Mouse (Mus musculus) myocyte (in vitro differentiated cells): ENCODE data around the gene Adk. TPM values are rescaled to one million over a fixed set of nuclear protein-coding genes. Genes with fewer than 3 reads are reported as not detected.

ENCODE experiments used
- H3K27me3 ChIP-seq: one replicate; pipeline ENCODE4 v1.6.1; 2011; ENCODE audit not compliant: control insufficient read depth, insufficient read depth, insufficient read length
- H3K36me3 ChIP-seq: one replicate; pipeline ENCODE4 v1.6.1; 2011; ENCODE audit not compliant: control insufficient read depth, insufficient read depth
- H3K4me2 ChIP-seq: one replicate; pipeline ENCODE4 v1.6.1; 2011; ENCODE audit warnings: low read depth, control low read depth
- H3K4me3 ChIP-seq: one replicate; pipeline ENCODE4 v1.5.1; 2011; ENCODE audit warnings: mild to moderate bottlenecking, control low read depth, moderate library complexity
- H3K79me2 ChIP-seq: one replicate; pipeline ENCODE4 v1.6.1; 2011; ENCODE audit not compliant: control insufficient read depth, insufficient read depth
- H3ac ChIP-seq: one replicate; pipeline ENCODE4 v1.6.1; 2011; ENCODE audit not compliant: control insufficient read depth, insufficient read length
- CEBPB ChIP-seq: IDR thresholded peaks from 2 replicates; pipeline ENCODE4 v1.6.1; 2011; ENCODE audit warnings: mild to moderate bottlenecking, moderate library complexity; ENCODE audit not compliant: poor library complexity, insufficient read depth, severe bottlenecking
- E2F4 ChIP-seq: IDR thresholded peaks from one replicate; pipeline ENCODE4 v1.6.1; 2011; ENCODE audit warnings: mild to moderate bottlenecking, control low read depth, moderate library complexity; ENCODE audit not compliant: insufficient read depth
- MAX ChIP-seq: IDR thresholded peaks from one replicate; pipeline ENCODE4 v1.6.1; 2011; ENCODE audit warnings: low read depth, mild to moderate bottlenecking, control low read depth
- MYOD1 ChIP-seq, 3 experiments: IDR thresholded peaks; one replicate each; pipeline ENCODE4 v1.6.1; 2011; ENCODE audit warnings: control low read depth in 2 of 3, low read depth in 2 of 3, mild to moderate bottlenecking in 2 of 3, moderate library complexity in 1 of 3; ENCODE audit not compliant: insufficient read length in 2 of 3, control insufficient read depth in 1 of 3
- MYOG ChIP-seq, 3 experiments: IDR thresholded peaks; one replicate each; pipeline ENCODE4 v1.6.1; 2011; ENCODE audit warnings: control low read depth in 2 of 3, low read depth in 2 of 3, mild to moderate bottlenecking in 2 of 3; ENCODE audit not compliant: insufficient read length in 2 of 3, control insufficient read depth in 1 of 3, insufficient read depth in 1 of 3
- POLR2A ChIP-seq: IDR thresholded peaks from one replicate; pipeline ENCODE4 v1.6.1; 2011; ENCODE audit warnings: low read depth, mild to moderate bottlenecking, control low read depth, moderate library complexity; ENCODE audit not compliant: insufficient read length
- POLR2AphosphoS2 ChIP-seq: IDR thresholded peaks from one replicate; pipeline ENCODE4 v1.6.1; 2011; ENCODE audit warnings: low read depth, control low read depth; ENCODE audit not compliant: insufficient read length
- REST ChIP-seq: IDR thresholded peaks from one replicate; pipeline ENCODE4 v1.6.1; 2011; ENCODE audit warnings: mild to moderate bottlenecking, control low read depth, moderate library complexity; ENCODE audit not compliant: insufficient read depth, insufficient read length
- SRF ChIP-seq: IDR thresholded peaks from one replicate; pipeline ENCODE4 v1.6.1; 2011; ENCODE audit warnings: low read depth; ENCODE audit not compliant: control insufficient read depth, insufficient read length
- TCF12 ChIP-seq: IDR thresholded peaks from one replicate; pipeline ENCODE4 v1.6.1; 2011; ENCODE audit warnings: mild to moderate bottlenecking, control low read depth; ENCODE audit not compliant: poor library complexity, insufficient read depth, severe bottlenecking
- TCF3 ChIP-seq: IDR thresholded peaks from one replicate; pipeline ENCODE4 v1.6.1; 2011; ENCODE audit warnings: low read depth, control low read depth; ENCODE audit not compliant: insufficient read length
- USF1 ChIP-seq: IDR thresholded peaks from one replicate; pipeline ENCODE4 v1.6.1; 2011; ENCODE audit warnings: low read depth, mild to moderate bottlenecking, control low read depth, moderate library complexity
- polyA plus RNA-seq: library from polyadenylated mRNA; unstranded; fragments of >200 nt; fragmentation: generic; extraction: Trizol; gene quantifications from one replicate; pipeline ENCODE4 v1.2.1, GENCODE M21; 2012; ENCODE audit warnings: missing spikeins

Gene Adk
- polyA plus RNA-seq, 1 experiment: 37.2 TPM

DNA sequence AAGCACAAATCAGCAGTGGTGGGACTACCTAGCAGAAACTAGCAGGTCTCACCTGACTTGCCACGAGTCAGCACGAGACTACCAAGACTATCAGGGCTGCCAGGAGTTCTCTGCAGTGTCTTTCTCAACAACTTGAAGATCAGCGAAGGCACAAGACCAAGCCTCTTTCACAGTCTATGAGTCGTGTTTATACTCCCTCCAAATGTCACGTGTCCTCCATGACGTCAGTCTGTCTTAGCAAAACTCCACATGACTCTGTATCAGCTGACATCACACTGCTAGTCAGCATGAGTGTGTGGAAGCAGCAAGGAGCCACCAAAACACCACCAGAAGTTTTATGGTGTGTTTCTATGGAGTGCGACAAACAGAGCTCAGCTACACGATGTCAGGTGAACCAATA, 215.9 kb downstream of the Adk start:
- no peaks in the 10 kb centered on the region for H3K79me2 ChIP-seq
- no peak overlapping the region for H3K4me2 ChIP-seq
- no peak overlapping the region for H3ac ChIP-seq
- no peak overlapping the region for H3K4me3 ChIP-seq
- H3K36me3 ChIP-seq: no peaks in the 10 kb centered on the region
- no peaks in the 10 kb centered on the region for H3K27me3 ChIP-seq
- no peak for TF ChIP-seq MYOG (IDR thresholded peaks at IDR 0.05; ENCODE audit: control insufficient read depth in 1 of 3, insufficient read depth in 1 of 3, insufficient read length in 2 of 3, low read depth in 2 of 3)
- TF ChIP-seq USF1: peak; percentile 10

DNA sequence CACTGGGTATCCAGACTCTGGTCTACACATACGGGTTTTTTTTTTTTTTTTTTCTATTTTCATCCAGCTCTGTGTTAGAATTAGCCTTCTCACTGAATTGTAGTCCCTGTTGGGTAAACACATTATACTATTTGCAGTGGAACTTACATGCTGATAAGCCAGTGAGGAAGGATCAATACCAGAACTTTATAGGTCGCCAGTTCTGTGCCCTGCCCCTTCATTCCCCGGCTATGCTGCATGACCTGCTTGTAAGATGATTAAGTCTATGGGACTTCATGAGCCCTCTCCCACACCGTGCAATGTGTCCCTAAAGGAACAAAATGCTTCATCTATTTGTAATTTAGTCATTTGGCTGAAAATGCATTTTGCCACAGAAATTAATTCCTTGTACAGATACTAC, 219.1 kb downstream of the Adk start:
- Histone ChIP-seq H3ac (no peak overlapping the region), H3K27me3 (no peaks in the 10 kb centered on the region), H3K79me2 (no peaks in the 10 kb centered on the region), H3K36me3 (no peaks in the 10 kb centered on the region), H3K4me3 (no peak overlapping the region), H3K4me2 (no peak overlapping the region)
- TF ChIP-seq POLR2A (no peak), TCF3 (no peak), MYOG (IDR thresholded peaks at IDR 0.05; ENCODE audit: control insufficient read depth in 1 of 3, insufficient read depth in 1 of 3, insufficient read length in 2 of 3, low read depth in 2 of 3) (no peak), E2F4 (no peak), CEBPB (no peak), MAX (no peak), REST (no peak), SRF (no peak), TCF12 (no peak), POLR2AphosphoS2 (no peak), USF1 (no peak)

DNA sequence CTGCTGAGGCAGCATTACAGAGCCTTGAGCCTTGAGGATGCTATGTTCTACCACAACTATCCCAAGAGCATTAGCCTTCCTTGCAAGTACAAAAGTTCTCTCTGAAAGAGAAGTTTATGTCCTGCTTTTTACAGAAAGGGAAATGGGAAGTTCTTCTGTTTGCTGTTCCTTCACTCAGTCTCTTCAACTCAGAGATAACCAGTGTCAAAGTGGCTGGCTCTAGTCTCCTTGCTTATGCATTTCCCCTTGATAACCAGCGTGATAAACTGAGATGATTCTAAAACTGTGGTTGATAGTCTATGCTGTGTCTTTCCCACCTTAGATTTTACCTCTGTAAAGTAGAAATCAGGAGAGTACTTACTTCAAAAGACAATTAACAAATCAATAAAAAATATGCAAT, 223.4 kb downstream of the Adk start:
- TF ChIP-seq MAX (no peak), SRF (no peak), E2F4 (no peak), CEBPB (no peak), MYOD1 (IDR thresholded peaks at IDR 0.05; ENCODE audit: control insufficient read depth in 1 of 3, insufficient read length in 2 of 3, low read depth in 2 of 3) (no peak), POLR2AphosphoS2 (no peak)
- H3K36me3 ChIP-seq: no peaks in the 10 kb centered on the region

DNA sequence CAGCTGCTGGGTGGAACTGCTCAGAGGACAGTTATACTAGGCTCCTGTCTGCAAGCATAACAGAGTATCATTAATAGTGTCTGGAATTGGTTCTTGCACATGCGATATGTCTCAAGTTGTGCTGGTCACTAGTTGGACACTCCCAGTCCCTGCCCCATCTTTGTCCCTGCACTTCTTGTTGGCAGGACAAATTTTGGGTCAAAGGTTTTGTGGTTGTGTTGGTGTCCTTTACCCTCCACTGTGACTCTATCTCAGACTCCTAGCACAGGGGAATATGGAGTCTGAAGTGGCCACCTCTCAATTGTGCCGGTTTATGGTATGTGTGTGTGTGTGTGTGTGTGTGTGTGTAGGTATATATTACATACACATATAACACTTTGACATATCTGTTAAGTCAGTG, 225.9 kb downstream of the Adk start:
- no peak for TF ChIP-seq USF1
- no peak for TF ChIP-seq REST
- H3K27me3 ChIP-seq: no peaks in the 10 kb centered on the region
- no peak overlapping the region for H3ac ChIP-seq
- no peaks in the 10 kb centered on the region for H3K79me2 ChIP-seq
- no peaks in the 10 kb centered on the region for H3K36me3 ChIP-seq
- no peak overlapping the region for H3K4me3 ChIP-seq
- H3K4me2 ChIP-seq: no peak overlapping the region

More for the DNA sequence above, 223.4 kb downstream of the Adk start:
- Histone ChIP-seq H3K4me3 (no peak overlapping the region), H3K27me3 (no peaks in the 10 kb centered on the region), H3ac (no peak overlapping the region), H3K79me2 (no peaks in the 10 kb centered on the region), H3K4me2 (no peak overlapping the region)

DNA sequence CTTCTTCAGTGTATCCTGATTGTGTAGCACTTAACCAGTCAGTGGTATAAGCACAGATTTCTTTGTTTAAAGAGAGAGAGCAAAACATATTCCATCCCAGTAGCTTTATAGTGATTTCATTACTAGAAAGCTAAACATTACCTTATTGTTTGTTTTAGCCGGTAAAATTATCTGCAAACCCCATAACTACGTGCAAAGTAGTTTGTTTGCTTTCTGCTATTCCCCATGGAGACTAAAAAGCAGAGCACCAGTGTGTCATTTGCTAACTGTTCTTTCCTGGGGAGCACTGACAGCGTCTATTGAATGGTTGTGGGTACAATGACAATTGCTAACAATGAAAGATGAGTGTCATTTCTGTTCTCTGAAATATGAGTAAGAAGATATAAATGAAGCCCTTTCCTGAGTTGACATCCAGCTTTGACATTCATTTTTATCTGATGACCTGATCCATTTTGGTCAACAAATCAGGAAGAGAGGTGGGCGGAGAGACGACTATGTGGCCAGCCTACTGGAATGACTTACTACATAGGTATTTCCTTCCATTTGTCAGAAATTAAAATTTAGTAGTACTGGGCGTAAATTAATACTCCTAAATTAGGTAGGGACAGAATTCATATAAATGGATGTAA, 226.6 kb downstream of the Adk start:
- Histone ChIP-seq H3K27me3 (no peaks in the 10 kb centered on the region), H3K4me2 (peak overlapping the region; percentile 48), H3K79me2 (no peaks in the 10 kb centered on the region), H3K36me3 (no peaks in the 10 kb centered on the region), H3ac (no peak overlapping the region), H3K4me3 (no peak overlapping the region)
- TF ChIP-seq MYOD1 (IDR thresholded peaks at IDR 0.05; ENCODE audit: control insufficient read depth in 1 of 3, insufficient read length in 2 of 3, low read depth in 2 of 3) (no peak), E2F4 (no peak), REST (no peak), TCF12 (no peak), TCF3 (no peak), MYOG (IDR thresholded peaks at IDR 0.05; ENCODE audit: control insufficient read depth in 1 of 3, insufficient read depth in 1 of 3, insufficient read length in 2 of 3, low read depth in 2 of 3) (no peak), MAX (no peak), USF1 (no peak), SRF (no peak), POLR2A (no peak), CEBPB (no peak), POLR2AphosphoS2 (no peak)

DNA sequence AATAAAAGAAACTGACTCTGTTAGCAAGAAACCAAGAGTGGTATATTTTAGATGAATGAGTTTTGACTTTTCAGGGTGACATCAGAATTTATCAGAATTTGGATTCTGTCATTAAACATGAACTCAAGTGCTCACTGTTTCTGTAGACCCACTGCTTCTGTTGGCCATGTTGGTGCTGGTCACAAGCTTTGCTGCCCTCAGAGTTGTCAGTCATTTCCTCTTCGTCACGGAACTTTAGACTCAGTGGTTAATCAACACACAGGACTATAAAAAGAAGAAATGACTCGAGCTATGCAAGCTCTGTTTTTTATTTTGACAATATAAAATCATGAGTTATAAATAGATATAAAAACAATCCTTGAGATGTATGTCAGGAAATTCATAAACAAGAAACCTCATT, 228.1 kb downstream of the Adk start:
- no peak overlapping the region for H3K4me3 ChIP-seq
- no peaks in the 10 kb centered on the region for H3K27me3 ChIP-seq
- H3K4me2 ChIP-seq: peak overlapping the region; percentile 31
- H3K36me3 ChIP-seq: no peaks in the 10 kb centered on the region
- H3ac ChIP-seq: no peak overlapping the region
- no peak for TF ChIP-seq SRF
- no peak for TF ChIP-seq POLR2AphosphoS2
- TF ChIP-seq CEBPB: no peak
- no peaks in the 10 kb centered on the region for H3K79me2 ChIP-seq
